Mouse (Mus musculus) neural tube, embryonic 10.5 days (tissue): ENCODE measurements around the gene Psmc3ip.

ENCODE experiments used
- DNase-seq: peaks from one replicate; pipeline ENCODE4 v3.0.0-alpha.2; 2017; ENCODE audit warnings: low spot score; ENCODE audit errors: extremely low spot score

Psmc3ip gene

DNA sequence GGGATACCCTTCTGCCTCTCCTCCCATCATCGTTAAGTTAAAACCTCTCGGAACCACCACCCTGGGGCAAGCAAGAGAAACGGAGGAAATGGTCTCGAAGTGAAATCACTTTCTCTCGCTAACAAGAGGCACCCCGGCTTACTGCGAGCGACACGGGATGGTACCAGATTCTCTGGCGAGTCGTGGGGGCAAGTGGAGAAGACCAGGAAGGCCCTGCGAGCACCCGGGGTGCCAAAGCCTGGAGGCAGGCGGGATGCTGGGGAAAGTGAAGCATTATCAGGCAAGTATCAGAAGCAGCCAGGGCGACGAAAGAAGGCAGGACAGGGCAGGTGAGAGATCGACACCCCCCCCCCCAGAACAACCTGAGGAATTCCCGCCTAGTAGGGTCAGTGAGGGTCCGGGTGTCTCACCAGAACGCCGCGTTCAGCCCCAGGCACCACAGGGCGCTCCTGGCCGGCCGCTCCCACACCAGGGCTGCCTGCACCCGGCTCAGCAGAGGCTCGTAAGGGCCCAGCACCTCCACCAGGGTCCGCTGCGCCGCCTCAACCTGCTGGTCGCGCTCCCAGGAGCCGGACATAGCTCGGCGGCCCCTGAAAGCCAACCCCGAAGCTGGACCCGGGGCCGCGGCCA lies 24.0 kb upstream of the Psmc3ip start:
- peak; percentile 43 for DNase-seq

DNA sequence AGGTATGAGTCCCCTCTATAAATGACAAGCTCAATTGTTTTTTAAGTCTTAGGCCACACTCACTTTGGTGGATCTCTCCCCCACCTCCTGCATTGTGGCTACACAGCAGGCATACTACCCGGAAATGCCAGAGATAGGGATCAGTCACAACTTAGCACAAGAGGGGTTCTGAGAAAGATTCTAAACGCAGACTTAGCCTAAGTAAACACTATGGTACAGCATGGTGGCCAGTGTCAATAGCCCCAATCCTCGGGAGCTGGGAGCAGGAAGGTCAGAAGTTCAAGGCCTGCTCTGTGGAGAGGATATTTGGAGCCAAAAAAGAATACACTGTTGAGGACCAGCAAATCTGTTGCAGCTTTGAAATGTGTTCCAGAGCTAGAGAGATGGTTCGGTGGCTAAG lies 22.9 kb upstream of the Psmc3ip start:
- DNase-seq: no peak

DNA sequence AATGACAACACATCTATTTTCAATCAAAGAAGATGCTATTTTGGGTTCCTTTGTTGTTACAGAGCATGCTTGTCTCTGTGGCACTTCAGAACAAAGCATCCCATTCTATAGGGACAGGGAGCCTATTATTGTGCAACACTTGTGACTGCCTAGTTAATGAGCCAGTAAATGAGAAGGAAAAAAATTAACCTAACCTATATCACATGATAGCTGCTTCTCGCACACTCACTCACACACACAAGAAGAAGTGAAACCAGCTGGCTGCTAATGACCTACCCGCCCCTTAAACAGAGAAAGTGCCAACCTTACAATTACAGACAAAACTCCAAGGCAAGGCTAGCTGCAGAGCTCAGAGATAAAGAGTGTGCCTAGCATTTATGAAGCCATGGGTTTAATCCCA lies 20.3 kb upstream of the Psmc3ip start:
- DNase-seq: no peak

DNA sequence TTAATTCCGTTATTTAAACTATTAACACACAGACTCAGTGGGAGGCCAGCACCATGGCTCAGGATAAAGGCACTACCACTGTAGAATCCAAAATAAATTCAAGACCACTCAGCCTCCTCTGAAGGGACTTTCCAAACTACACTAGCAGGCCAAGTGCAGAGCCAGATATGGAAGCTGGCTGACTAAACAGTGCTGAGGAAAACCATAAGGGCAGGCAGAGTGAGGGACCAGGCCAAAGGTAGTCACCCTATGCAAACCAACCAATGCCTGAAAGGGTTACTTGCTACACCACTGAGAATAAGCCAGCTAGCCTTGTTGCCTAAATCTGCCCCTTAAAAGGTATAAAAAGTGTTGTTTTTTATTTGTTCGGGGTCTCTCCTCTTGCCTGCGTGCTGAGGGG lies 16.9 kb upstream of the Psmc3ip start:
- DNase-seq: no peak

DNA sequence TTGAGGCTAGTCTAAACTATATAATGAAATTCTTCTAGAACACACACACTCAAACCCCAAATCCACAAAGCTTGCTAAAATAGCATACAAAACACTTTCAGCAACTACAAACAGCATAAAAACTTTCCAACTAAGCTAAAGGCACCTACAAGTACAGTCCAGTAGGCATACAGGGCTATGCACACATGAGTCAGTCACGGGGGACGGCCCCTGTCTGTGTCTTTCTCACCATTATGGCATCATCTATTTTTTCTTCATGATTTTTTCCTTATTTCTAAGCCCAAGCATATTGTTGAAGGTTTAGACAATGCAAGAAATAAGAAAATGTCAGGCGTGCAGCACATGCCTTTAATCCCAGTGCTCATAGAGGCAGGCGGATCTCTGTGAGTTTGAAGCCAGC lies 15.9 kb upstream of the Psmc3ip start:
- no peak for DNase-seq

DNA sequence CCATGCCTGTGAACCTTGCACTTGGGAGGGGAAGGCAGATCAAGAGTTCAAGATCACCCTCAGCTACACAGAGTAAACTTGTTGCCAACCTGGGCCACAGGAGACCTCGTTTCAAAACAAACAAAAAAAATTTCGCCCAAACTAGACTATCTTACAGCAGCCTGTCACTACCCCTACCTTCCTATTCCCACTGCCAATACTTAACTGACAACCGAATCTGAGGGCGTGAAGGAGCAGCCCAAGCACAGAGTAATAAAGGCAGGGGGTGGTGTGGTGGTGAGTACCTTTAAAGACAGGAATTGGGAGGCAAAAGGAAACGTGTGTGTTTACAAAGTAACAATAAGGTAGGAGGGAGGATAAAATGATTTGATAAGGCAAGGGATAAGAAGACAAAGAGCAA lies 15.5 kb upstream of the Psmc3ip start:
- DNase-seq: no peak

DNA sequence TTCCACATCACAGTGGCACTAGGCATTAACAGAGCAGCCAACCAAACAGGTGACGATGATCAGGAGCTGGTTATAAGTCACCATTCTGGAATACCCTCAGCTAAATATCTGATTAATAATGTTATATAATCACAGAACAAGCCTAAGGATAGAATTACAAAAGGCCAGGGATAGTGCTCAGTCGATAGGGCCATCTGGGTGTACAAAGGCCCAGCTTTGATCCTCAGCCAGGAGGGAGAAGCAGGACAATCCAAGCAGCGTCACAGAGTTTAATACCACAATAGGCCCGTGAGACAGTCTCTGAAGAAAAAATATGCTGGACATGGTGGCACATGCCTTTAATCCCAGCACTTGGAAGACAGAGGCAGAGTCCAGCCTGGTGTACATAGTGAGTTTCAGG lies 14.1 kb upstream of the Psmc3ip start:
- no peak for DNase-seq

DNA sequence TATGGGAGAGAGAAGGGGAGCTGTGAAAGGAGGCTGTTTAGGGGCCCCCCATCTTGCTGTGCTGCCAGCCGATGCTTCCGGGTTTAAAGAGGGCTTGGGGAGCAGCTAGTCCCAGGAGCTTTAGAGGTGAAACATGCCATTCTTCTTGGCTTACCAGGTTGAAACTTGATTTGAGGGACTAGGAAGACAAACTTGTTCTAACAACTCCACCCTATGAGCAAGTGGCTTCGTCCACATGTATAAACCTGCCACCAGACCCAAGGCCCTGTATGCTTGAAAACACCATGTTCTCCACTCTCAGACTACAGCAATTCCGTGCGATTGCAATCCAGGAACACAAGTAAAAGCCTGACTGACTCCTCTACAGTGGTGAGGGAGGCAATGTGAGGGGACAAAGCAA lies 7.8 kb upstream of the Psmc3ip start:
- no peak for DNase-seq

DNA sequence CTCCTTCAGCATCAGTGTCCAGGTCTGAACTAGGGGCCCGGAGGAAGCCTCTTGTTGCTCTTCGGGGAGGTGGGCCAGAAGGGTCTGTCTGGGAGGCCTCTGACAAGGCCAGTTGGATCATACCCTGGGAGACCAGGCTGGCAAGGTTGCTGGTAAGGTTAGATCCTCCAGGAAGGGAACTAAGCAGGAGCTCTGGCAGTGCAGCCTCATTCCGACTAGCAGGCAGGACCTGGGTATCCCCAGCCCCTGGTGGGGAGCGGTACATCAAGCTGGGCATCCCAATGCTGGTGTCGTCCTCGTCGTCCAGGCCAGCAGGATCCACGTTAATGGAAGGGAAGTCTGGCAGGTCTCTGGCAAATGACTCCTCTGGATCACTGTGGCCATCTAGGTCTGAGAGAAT lies 3.0 kb upstream of the Psmc3ip start:
- DNase-seq: no peak

DNA sequence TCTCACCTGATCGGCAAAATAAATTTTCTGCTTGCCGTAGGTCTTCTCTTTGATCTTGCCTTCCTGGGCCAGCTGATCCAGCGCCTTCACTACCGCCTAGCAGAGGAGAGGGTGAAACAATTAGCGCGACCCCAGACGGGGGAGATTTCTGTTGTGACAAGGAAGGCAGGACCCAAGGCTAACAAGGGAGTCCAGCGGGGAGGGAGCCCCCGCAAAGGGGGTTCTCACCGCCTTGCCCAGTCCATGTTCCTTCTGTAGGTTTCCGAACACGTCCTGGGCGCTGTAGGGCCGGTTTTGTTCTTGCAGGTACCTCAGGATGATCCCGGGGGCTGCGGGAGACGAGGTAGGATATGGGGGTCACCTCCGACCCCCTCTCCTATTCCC lies 314 bp downstream of the Psmc3ip start:
- DNase-seq: no peak

DNA sequence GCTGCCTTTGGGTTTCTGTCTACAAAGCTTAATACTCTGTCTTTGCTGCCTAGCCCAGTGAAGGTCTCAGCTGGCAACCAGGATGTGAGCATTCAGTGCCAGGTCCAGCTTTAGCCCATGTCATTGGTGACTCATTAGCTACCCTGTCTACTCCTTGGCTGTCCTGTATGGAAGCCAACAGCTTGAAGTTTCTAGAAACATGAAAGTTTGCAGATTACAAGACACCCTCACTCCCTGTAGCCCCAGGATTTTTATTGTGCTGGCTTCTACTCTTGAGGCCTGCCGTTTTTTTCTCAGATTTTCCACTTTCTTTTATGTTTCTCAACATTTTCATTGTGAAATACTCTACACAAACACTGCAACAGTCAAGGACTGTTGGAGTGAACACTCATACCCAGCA lies 5.3 kb downstream of the Psmc3ip start:
- DNase-seq: no peak

DNA sequence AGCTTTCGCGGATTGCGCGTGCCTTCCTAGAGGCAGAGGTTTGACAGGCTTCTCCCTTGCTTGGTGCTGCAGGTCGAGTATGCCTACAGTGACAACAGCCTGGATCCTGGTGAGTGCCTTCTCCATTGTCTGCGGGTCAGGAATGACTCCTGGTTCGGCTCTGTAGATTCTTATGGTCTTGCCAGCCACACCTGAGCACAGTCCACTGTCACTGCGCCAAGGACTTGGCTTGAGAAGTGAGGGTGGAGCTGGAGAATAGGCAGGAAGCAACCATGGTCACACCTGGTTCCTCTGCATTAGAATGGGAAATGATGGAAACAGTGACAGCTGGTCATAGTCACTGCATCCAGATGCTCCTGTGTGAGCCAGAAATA lies 7.6 kb downstream of the Psmc3ip start:
- DNase-seq: no peak

DNA sequence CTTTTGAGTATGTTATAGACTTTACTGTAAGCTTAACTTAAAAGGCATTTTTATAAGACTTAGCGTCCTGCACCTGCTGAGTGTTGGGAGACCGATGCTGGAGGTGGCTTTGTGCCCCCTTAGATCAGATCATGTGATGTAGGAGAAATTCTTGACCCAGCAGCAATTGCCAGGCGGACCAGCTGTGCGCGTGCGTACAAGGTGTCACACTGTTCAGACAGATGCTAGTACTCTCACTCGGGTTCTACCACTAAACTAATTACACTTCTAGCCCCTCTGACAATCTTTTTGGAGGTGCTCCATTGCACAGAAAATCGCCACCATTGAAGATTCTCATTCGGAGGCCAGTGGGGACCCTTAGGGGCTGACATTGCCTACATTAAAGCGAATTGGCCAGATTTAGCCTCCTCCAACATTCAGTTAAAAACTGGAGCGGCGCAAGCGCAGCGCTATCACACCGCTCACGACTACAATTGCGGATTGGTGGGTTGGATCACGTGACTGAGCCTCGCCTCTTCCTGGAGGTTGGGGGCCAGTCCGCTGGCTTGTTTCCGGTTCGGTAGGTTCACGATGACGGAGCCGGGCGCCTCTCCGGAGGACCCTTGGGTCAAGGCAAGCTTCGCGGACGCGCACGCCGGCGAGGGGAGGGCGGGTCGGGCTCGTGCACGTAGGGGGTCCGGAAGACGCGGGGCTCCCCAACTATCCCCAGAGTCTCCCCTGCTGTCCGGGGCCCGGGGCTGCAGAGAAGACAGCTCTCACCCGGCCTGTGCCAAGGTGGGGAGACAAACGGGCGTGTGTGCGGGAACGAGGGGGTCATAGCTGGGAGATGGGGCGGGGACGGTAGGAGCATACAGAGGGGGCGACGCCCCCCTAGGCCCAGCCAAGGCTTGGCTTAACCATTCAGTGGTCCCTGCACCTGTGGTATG lies 8.2 kb downstream of the Psmc3ip start, which contains the start of gene Mlx:
Gene Mlx (plus strand): TSS at position 522 of the 926 bp plus-strand sequence.
- peak; percentile 91 for DNase-seq

DNA sequence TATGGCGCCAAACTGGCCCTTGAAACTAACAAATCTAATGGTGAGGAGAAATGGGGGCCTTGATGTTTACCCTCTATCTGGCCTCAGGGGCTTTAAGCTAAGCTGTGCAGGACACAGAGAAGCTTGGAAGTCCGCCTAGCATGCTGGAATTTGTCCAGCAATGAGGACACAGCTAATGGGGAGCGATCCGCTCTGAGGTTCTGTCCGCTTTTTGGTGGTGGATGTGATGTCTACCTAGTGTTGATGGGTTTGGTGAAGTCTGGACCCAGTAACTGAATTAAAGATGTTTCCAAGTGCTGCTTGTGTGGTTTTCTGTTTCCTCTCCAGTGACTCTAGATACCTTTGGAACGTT lies 8.9 kb downstream of the Psmc3ip start:
- no peak for DNase-seq

DNA sequence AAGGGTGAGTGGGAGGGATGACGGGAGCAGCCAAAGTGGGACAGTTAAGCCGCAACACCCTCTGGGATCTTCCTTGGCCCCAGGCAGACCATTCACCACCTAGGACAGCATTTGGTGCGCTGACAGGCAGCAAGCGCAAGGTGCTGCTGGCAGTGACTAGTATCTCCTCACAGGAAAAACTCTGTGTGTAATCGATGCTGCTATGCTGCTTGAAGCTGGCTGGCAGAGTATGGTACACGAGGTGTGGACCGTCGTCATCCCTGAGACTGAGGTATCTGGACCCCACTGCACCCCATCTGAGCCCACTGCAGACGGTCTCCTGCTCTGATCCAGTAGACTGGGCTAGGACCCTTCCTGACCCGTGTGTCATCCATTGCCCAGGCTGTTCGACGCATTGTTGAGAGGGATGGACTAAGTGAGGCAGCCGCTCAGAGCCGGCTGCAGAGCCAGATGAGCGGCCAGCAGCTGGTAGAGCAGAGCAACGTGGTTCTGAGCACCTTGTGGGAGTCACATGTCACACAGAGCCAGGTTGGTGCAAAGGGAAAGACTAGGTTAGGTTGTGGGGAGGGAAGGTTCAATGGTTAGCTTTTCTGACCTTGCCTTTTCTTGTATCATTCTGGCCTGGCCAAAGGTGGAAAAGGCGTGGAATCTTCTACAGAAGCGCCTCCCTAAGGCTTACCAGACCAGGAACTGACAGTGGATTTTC lies 9.5 kb downstream of the Psmc3ip start:
- no peak for DNase-seq

DNA sequence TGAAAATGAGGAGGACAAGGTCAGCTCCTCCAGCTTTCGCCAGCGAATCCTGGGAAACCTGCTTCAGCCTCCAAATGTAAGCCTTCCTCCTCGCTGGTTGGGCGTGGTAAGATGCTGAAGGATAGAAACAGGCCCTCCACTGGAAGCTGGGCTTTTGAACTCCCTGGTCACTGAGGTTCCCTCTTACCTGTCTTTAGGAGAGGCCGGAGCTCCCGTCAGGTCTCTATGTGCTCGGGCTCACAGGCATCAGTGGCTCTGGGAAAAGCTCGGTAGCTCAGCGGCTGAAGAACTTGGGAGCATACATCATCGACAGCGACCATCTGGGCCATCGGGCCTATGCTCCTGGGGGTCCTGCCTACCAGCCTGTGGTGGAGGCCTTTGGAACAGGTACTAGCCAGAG lies 10.4 kb downstream of the Psmc3ip start:
- DNase-seq: no peak

DNA sequence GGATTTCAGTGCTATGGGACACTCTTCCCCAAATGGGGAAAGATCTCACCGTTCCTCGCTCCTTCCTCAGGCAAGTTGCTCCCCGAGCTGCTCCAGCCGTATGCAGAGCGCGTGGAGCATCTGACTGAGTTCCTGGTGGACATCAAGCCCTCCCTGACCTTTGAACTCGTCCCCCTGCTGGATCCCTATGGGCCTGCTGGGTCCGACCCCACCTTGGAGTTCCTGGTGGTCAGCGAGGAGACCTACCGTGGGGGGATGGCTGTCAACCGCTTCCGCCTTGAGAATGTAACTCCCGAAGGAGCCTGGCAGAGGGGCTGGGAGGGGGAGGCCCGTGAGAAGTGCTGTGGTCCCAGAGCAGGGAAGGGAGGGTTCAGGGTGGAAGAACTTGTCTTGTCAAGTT lies 11.0 kb downstream of the Psmc3ip start:
- no peak for DNase-seq

DNA sequence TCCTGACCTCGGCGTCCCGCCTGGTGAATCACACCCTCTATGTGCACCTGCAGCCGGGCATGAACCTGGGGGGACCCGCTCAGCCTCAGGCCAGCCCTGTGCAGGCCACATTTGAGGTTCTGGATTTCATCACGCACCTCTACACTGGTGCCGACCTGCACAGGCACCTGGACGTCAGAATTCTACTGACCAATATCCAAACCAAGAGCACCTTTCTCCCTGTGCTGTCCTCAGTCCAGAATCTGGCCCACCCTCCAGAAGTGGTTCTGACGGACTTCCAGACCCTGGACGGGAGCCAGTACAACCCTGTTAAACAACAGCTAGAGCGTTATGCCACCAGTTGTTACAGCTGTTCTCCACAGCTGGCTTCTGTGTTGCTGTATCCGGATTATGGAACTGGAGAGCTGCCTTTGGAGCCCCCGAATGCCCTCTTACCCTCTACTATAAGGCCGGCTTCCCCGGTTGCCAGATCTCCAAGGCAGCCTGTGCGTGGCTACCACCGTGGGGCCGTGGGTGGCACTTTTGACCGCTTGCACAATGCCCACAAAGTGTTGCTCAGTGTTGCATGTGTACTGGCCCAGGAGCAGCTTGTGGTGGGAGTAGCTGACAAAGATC lies 12.0 kb downstream of the Psmc3ip start:
- DNase-seq: no peak

DNA sequence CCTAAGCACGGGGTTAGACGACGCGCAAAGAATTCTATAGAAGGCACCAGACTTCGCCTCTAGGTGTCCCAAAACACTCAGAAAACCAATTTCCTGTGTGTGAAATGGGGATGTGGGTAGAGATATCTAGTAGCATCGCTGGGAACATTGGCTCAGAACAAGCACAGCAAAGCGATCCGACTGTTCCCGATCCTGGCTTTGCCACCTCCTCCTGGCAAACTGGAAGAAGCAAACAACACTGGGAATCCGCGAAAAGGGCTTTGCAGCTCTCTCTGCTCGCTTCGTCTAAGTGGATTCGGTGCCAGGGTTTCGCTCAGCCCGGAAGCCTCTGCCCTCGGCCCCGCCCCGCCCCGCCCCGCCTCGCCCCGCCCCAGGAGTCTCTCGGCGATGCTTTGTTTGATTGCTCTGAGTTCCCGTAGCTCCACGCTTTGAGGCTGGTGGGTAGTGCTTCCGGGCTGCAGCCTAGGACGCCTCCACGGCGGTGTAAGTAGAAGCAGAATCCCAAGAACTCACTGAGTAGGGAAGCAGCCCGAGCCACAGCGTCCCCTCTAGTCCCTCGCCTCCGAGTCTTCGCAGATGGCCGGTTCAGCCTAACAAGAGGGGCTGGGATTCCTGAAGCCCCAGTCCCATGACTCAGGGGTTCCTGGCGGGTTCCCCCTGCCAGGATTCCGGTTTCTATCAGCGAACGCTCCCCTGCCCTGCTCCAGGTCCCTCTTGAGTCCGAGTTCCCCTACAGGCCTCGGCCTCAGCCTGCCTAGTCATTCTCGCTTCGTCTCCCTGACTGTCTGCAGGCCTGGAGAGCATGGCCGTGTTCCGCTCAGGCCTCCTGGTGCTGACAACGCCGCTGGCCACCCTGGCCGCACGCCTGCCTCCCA lies 12.8 kb downstream of the Psmc3ip start, which contains the start of gene Coasy:
Gene Coasy (plus strand): TSS at position 358 of the 875 bp plus-strand sequence.
- DNase-seq: peak; percentile 95

DNA sequence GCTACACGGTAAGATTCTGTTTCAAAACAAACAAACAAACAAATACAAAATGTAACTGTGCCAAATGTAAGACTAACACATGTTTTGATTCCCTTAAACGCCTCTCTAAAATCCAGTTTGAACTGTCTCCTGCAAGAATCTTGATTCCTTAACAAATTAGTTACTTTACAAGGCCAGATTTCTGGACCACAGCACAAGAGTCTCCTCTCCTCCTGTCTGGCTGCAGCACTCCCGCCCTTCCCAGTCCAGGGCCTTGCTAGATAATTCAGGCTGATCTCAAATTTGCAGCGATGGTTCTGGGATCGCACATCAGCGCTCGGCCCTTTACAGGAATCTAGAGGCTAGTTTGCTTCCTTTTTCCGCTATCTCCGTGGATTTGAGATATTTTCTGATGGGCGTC lies 13.6 kb downstream of the Psmc3ip start:
- no peak for DNase-seq

DNA sequence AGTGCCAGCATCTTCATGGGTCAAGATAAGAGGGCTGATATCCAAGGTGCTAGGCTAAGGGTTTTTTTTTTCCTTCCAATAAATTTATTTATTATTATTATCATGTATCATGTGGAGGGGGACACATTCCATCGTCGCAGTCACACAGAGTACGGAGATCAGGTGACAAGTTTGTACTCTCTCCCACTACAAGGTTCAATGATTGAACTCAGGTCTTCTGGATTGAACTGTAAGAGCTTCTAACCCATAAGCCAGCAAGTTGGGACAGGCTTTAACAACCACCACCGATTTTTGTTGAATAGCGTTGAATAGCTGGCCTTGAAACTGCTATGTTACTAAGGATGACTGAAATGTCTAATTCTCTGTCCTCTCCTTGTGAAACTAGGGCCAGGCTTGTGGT lies 14.8 kb downstream of the Psmc3ip start:
- no peak for DNase-seq
